Mouse (Mus musculus): ENCODE data around the gene Rab5a. TPM values are rescaled to one million over a fixed set of nuclear protein-coding genes. Genes with fewer than 3 reads are reported as not detected.

Gene Rab5a
- polyA plus RNA-seq, 1 experiment from 2014 or later = 106 TPM

DNA sequence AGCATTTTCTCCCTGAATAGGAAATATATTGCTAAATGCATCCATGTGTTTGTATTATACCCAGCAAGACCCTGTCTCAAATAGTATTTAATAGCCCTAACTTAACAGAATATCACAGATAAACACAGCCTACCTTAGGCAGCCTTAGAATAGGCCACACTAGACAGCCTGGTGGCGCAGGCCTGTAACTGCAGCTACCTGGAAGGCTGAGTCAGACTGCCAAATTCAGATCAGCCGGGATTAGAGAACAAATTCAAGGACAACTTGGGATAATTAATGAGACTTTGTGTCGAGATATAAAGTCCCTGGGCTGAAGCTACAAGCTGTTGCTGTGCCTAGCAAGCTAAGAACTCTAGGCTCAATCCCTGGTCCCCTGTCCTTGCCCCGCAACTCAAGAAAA, 75.1 kb downstream of the Rab5a start:
- no peaks in the 10 kb centered on the region for H3K9me3 ChIP-seq
- WGBS = 70% methylated on average over 4 of the region's 4 CpGs

DNA sequence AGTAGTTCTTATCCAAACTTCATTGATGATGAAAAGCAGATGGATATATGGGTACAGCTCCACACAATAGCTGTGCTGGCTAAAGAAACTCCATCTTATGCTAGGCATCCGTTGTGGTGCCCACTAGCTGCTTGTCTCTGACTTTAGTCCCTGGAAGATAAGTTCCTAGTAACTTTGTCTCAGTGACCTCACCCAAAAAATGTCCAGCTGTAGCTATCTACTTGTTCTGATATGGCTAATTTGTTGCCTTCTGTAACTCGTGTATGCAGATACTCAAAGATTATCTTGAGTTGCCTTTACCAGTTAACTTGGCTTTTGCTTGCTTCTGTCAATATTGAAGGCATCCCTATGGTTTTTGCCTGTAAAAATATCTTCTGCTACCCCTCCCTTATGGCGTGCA, 75.8 kb downstream of the Rab5a start:
- no peak for ATAC-seq (ENCODE audit: low FRiP score)
- WGBS = 82% methylated on average over 3 of the region's 3 CpGs
- no peak overlapping the region for H3K9ac ChIP-seq
- H3K27ac ChIP-seq = no peak overlapping the region
- H3K4me3 ChIP-seq (replicated peaks) = no peak overlapping the region
- no peaks in the 10 kb centered on the region for H3K27me3 ChIP-seq
- no peaks in the 10 kb centered on the region for H3K9me3 ChIP-seq
- H3K4me1 ChIP-seq = peaks cover 8% of the 10 kb centered on the region
- no peak overlapping the region for H3K4me2 ChIP-seq
- H3K36me3 ChIP-seq (replicated peaks) = no peaks in the 10 kb centered on the region

More for the DNA sequence above, 75.1 kb downstream of the Rab5a start:
- H3K4me1 ChIP-seq = peaks cover 8% of the 10 kb centered on the region
- H3K36me3 ChIP-seq (replicated peaks) = no peaks in the 10 kb centered on the region
- H3K4me3 ChIP-seq (replicated peaks) = no peak overlapping the region
- no peak overlapping the region for H3K4me2 ChIP-seq
- no peak overlapping the region for H3K27ac ChIP-seq
- no peaks in the 10 kb centered on the region for H3K27me3 ChIP-seq
- ATAC-seq (ENCODE audit: low FRiP score) = no peak
- no peak overlapping the region for H3K9ac ChIP-seq

Other genes starting within 250 kb of the Rab5a start
- 0.56 and 0.95 TPM in 2 replicates for gene Efhb, start 15.9 kb upstream of the Rab5a start, polyA plus RNA-seq (2016; fragmentation: Nextera tagmentation; extraction: Ambion mirVana)
- 0.29 and 0.45 TPM in 2 replicates for gene Pp2d1, start 60.2 kb downstream of the Rab5a start, polyA plus RNA-seq (2016; fragmentation: Nextera tagmentation; extraction: Ambion mirVana)
- 7.4 and 8.1 TPM in 2 replicates for gene Kat2b, start 87.6 kb downstream of the Rab5a start, polyA plus RNA-seq (2016; fragmentation: Nextera tagmentation; extraction: Ambion mirVana)
- 53.0 and 56.3 TPM in 2 replicates for gene Sgo1, start 210.1 kb downstream of the Rab5a start, polyA plus RNA-seq (2016; fragmentation: Nextera tagmentation; extraction: Ambion mirVana)

All from forebrain, embryonic 12.5 days (tissue).